Mouse (Mus musculus): ENCODE data around the gene Lsm14b.

The Lsm14b gene

DNA sequence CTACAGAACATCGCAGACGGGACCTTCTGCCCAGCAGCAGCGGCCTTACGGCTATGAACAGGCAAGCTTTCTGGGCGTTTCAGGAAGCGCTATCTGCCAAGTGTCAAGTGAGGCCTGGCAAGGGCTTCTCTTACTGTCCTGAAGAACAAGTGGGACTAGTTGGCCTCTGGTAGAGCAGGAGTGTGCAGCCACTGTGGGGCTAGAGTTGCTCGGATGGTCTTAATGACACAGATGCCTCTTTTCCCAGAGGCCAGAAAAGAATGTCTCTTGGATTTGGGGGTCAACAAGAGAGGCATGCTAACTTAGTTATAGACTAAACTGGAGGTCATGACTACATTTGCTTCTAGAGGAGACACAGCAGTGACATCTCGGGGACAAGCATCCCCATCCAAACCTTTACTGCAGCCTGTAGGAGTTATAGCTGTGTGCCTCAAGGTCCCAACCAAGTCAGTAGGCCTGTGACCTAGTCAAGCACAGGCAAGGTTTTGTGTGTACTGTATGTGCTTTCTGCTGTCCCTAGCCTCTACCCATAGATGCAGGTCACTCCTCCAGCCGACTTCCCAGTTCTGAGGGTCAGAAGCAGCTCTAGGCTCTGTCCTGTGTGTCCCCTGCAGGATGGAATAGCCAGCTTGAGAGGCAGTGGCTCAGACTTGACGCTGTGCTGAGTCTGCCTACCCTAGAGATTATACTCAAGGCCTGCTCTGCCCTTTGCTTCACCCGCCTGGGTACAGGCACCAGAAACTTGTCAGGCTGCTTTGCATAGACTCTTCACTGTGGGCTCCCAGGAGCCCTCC, 38.7 kb downstream of the Lsm14b start:
- DNase-seq (ENCODE audit: low spot score): no peak

DNA sequence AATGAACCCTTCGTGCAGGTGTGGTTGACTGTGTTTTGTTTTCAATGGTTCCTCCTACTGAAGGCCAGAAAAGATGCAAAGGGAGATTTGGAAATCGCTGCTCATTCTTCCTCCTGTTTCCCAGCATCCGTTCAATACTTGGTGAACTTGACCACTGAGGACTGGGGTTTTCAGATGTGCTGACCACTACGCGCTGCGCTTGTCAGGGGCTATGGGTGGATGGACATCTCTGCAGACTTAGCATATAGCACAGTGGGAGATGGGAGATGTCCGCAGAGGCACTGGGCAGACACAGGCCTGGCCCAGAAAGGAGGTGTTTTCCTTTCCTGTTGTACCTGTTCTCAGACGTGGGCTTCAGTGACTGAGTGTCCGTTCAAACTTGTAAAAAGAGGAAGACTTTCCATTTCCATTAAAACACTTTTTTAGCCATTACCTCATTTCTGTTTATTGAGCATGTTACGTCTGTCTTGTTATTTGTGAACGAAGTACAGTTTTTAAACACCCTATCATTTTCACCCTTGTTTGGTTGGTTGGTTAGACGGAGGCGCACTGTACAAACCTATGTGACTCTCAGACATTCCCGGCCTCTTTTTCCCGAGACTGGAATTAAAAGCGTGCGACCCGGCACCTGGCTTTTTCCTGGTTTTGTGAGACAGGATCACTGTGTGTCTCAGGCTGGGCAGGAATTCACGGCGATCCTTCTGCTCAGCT, 45.1 kb downstream of the Lsm14b start:
- DNase-seq (ENCODE audit: low spot score): no peak

DNA sequence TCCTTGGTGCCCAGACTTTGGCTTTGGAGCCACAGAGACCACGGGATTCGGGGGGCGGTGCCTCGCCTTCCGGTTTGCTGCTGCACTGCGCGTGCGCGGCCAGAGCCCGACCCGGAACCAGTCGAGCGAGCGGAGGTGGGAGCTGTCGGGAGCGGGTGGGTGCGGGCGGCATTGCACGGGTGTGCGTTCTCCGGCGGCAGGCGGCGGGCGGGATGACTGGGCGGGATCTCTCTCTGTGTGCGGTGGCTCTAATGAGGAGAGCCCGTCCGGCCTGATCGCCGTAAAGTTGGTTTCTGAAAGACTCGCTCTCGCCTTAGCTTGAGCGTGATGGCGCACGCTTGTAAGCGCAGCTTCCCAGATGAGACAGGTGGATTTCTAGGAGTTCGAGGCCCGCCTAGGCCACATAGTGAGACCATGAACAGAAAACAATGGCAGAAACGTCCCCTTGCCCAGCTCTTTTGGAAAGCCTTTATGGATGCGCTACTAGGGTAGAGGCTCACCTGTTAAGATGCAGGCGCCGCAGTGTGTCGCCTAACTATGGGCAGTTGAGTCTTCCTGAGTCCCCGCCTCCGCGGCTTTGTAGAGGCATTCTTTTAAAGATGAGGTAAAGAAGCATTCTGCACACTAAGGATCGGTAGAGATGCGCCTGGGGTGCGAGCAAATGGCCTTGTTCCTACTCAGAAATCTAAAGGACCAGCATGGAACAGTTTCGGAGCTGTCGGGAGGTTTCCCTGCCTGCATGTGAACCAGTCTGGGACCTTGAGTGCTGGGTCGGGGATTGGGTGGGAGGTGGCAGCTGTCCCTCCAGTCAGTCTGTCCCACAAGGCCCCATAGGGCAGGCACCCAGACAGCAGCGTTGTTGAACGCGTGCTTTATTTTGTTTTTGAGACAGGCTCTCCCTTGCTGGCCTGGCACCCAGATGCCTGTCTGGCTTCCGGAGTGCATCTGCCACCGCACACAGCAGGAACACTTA, 46.0 kb downstream of the Lsm14b start, which contains the start of gene Mtg2:
Gene Mtg2, plus strand, starts transcription at position 108 of the 973 bp plus-strand sequence.
- DNase-seq (ENCODE audit: low spot score): peak; percentile 95

DNA sequence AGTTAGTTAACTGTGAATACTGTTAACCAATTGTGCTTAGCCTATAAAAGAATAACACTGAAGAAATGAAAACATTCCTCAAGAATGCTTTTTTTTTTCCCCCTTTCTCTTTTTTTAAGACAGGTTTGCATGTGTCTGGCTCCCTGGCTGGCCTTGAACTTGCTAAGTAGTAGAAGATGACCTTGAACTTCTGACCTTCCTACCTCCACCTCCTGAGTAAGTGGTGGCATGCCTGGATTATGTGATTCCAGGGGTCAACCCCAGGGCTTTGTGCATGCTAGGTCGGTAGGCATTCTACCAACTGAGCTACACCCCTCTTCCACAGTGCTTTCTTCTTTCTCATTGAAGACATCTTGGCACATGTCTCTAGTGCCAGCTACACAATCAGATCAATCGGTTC, 46.9 kb downstream of the Lsm14b start:
- no peak for DNase-seq (ENCODE audit: low spot score)

DNA sequence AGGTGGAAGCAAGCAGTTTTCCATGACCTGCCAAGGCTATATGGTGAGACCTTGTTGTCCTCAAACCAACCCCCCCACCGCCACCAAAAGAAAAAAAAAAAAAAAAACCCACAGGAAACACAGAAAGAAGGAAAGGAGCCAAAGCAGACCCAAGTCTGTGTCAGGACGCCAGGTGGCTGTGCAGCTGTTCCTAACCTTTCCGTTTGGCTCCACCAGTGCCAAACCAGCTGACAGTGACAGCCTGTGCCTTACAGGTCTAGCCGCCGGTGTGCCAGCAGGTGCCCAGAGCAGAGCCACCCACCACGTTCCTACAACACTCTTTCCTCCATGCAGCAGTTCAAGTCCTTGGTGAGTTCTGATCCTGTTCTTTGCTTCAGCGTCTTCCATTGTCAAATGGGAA, 48.1 kb downstream of the Lsm14b start:
- no peak for DNase-seq (ENCODE audit: low spot score)

DNA sequence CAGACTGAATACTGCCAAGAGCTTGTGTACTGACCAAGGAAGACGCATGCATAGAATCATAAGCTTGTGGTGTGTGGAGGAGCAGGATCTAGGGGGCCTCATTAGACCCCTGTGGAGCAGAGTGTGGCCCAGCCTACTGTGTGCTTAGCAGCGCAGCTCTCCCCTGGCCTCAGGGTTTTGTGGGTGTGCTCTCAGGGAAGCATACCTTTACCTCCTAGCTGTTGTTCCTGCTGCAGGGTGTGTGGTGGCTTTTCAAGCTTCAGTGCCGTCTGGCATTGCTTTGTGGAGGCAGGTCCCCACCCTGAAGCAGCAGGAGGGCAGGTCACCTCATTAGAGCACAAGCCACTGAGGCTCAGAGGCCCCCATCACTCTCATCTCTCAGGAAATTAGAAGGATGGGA, 52.8 kb downstream of the Lsm14b start:
- no peak for DNase-seq (ENCODE audit: low spot score)

DNA sequence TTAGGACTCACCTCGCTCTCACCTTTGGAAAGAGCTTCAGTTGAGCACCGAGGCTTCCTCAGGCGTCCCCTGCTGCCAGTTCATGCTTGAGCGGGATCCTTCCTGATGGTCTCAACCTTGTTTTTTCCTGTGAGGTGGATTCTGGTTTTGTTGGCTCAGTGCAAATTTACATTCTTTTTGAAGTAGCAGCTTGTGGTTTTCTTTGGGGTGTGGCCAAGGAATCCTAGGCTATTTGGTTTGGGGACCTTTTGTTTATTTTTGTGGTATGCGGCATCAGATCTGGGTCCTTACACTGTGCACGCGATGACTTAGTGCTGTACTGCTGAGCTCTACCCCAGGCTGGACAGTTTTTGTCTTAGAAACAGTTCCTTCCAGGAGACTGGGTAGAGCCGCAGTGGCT, 55.9 kb downstream of the Lsm14b start:
- no peak for DNase-seq (ENCODE audit: low spot score)

DNA sequence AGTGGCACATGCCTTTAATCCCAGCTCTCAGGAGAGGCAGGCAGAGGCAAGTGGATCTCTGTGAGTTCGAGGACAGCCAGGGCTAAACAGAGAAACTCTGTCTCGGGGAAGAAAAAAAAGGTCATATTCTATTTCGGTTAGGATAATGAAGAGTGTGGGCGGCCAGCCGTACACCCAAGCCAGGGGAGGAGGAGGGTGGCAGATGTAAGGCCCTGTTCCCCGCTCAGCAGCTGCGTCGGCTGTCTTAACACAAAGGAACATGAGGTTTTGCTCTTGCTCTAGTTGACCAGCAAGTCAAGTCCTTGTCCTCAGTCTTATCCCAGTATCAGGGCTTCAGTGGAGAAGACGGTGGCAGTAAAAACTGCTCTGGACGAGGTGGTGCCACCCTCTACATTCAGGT, 58.3 kb downstream of the Lsm14b start:
- no peak for DNase-seq (ENCODE audit: low spot score)

DNA sequence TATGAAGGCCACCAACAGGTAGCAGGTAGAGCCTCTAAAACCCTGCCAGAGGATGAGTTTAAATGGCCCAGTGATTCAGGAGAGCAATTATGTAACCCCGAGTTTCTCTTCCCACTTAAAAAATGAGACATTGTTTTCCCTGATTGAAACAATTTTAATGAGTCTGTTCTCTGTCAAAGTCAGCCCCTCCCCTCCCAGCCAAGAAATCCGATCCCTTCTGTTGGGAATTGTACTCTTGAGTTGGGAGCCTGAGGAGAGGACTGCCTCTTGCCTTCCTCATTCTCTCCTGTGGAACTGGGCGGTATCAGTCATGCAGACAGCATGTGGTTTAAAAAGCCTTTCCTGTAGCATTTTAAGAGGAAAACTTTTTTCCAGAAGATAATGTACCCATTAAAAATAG, 59.8 kb downstream of the Lsm14b start:
- no peak for DNase-seq (ENCODE audit: low spot score)
